Mouse (Mus musculus) heart, embryonic 14.5 days (tissue): ENCODE data around the gene Fblim1. TPM values are rescaled to one million over a fixed set of nuclear protein-coding genes. Genes with fewer than 3 reads are reported as not detected.
A peak's percentile ranks its signal among the peaks of the same experiment; 100 is the strongest.

ENCODE experiments used
- ATAC-seq: fragments of 200-750 bp; cut with Nextera tagmentation; 2 replicates; pipeline ENCODE4 v1.8.0; 2017; ENCODE audit warnings: low read depth, moderate TSS enrichment; ENCODE audit not compliant: insufficient number of reproducible peaks, insufficient read depth, low FRiP score
- H3K27ac ChIP-seq, 2 experiments: fragments of 200-500 bp in 1 of 2; fragments of 300-500 bp in 1 of 2; sonication (generic) in 1 of 2; replicated peaks in 1 of 2; 2 replicates each; pipeline ENCODE4 v1.5.1; 2012 to 2014; ENCODE audit warnings: low read depth in 2 of 2, low read length in 2 of 2, control low read depth in 1 of 2, mild to moderate bottlenecking in 1 of 2, mixed read lengths in 1 of 2; ENCODE audit not compliant: control insufficient read depth in 1 of 2, insufficient read depth in 1 of 2
- H3K27me3 ChIP-seq: fragments of 300-500 bp; sonication (generic); 2 replicates; pipeline ENCODE4 v1.6.1; 2014; ENCODE audit warnings: mild to moderate bottlenecking, low read length, control low read depth; ENCODE audit not compliant: control insufficient read depth, insufficient read depth
- H3K36me3 ChIP-seq: fragments of 300-500 bp; sonication (generic); 2 replicates; pipeline ENCODE4 v1.6.1; 2014; ENCODE audit warnings: mild to moderate bottlenecking, control low read depth, low read length, mixed read lengths; ENCODE audit not compliant: control insufficient read depth, insufficient read depth
- H3K4me1 ChIP-seq, 2 experiments: fragments of 200-500 bp in 1 of 2; fragments of 300-500 bp in 1 of 2; sonication (generic) in 1 of 2; 2 replicates each; pipeline ENCODE4 v1.6.1; 2012 to 2014; ENCODE audit warnings: low read length in 2 of 2, control low read depth in 1 of 2, mixed read lengths in 1 of 2; ENCODE audit not compliant: control insufficient read depth in 2 of 2, insufficient read depth in 2 of 2
- H3K4me2 ChIP-seq: fragments of 300-500 bp; sonication (generic); 2 replicates; pipeline ENCODE4 v1.6.1; 2014; ENCODE audit warnings: mild to moderate bottlenecking, low read length
- H3K4me3 ChIP-seq, 2 experiments: fragments of 200-500 bp in 1 of 2; fragments of 300-500 bp in 1 of 2; sonication (generic) in 1 of 2; 2 replicates each; pipeline ENCODE4 v1.5.1; 2012 to 2014; ENCODE audit warnings: low read length in 2 of 2, mild to moderate bottlenecking in 2 of 2, control low read depth in 1 of 2, low read depth in 1 of 2, moderate library complexity in 1 of 2; ENCODE audit not compliant: control insufficient read depth in 1 of 2, insufficient read depth in 1 of 2
- H3K9ac ChIP-seq: fragments of 300-500 bp; sonication (generic); 2 replicates; pipeline ENCODE4 v1.6.1; 2014; ENCODE audit warnings: mild to moderate bottlenecking, low read length
- H3K9me3 ChIP-seq: fragments of 300-500 bp; sonication (generic); 2 replicates; pipeline ENCODE4 v1.6.1; 2016; ENCODE audit warnings: low read length, control low read depth; ENCODE audit not compliant: control insufficient read depth
- WGBS: fragments of 180-500 bp; shearing (Covaris S2); extraction: QIAGEN DNeasy Blood & Tissue Kit; methylation state at CpG from one replicate; pipeline ENCODE4 v1.1.7; 2014; 5-methylcytosine and 5-hydroxymethylcytosine counted together
- polyA plus RNA-seq: library from polyadenylated mRNA; unstranded; fragments of >200 nt; fragmentation: Nextera tagmentation; extraction: Ambion mirVana; gene quantifications from 2 replicates; pipeline ENCODE4 v1.2.1, GENCODE M21; 2014

Fblim1 gene
- polyA plus RNA-seq, 1 experiment from 2014 or later = 45.7 TPM

DNA sequence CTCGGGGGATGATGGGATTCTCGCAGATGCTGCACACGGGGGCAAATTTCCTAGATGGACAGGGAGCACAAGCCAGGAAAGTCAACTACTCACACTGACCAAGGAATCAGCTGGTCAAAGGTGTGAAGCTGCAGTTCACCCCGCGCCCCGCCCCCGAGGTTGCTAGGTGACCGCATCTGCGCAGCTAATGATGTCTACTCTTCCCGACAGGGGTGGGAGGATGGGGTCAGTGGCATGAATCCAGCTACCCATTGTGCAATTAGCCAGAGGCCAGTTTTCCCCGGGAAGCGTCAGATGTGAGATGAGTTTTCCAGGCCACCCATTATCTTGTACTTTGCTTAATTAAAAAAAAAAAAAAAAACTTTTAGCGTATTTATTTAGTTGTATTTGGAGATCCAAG is 24.8 kb downstream of the Fblim1 start:
- Histone ChIP-seq H3K4me2 (no peak overlapping the region), H3K36me3 (peaks cover 88% of the 10 kb centered on the region), H3K9ac (no peak overlapping the region), H3K4me3 (no peak overlapping the region), H3K27ac (no peak overlapping the region), H3K4me1 (peaks cover 0 to 3% of the 10 kb centered on the region in 2 experiments; a peak in 1 of 4 replicates), H3K27me3 (no peaks in the 10 kb centered on the region), H3K9me3 (no peaks in the 10 kb centered on the region)
- WGBS = 87% methylated on average over 13 of the region's 13 CpGs
- no peak for ATAC-seq

DNA sequence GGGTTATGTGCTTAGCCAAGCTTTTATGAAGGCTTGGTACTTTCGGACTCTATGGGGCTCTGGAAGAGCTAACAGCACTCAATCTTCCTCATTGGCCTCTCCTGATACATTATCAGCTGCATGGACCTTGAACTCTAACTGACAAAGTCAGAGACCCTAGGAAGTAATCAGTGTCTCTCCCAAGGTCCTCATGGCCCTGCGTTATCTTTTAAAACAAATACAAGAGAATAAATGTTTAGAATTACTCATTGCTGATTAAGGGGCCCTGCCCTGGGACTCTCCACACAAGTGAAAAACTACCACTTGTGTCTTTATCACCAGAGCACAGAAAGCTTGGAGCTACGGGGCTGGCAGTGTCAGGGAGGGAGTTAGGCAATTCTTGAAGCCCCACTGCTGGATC is 27.1 kb downstream of the Fblim1 start:
- no peak for ATAC-seq
- H3K4me2 ChIP-seq = no peak overlapping the region
- H3K4me3 ChIP-seq = no peak overlapping the region
- peaks cover 72% of the 10 kb centered on the region for H3K36me3 ChIP-seq
- H3K4me1 ChIP-seq = peaks cover 5 to 9% of the 10 kb centered on the region in 2 experiments; a peak in 3 of 4 replicates
- no peak overlapping the region for H3K9ac ChIP-seq
- peak overlapping the region in 1 of 2 experiments; percentile 47; a peak in 1 of 4 replicates for H3K27ac ChIP-seq
- H3K9me3 ChIP-seq = no peaks in the 10 kb centered on the region
- H3K27me3 ChIP-seq = no peaks in the 10 kb centered on the region
- 24% methylated on average over 3 of the region's 3 CpGs for WGBS

GRCm38 (mm10) chr4:141576877-141577276 is 29.0 kb downstream of the Fblim1 start:
- H3K9ac ChIP-seq = no peak overlapping the region
- ATAC-seq = no peak
- peaks cover 8 to 17% of the 10 kb centered on the region in 2 experiments; a peak in 3 of 4 replicates for H3K4me1 ChIP-seq
- H3K4me2 ChIP-seq = no peak overlapping the region
- H3K9me3 ChIP-seq = no peaks in the 10 kb centered on the region
- peaks cover 52% of the 10 kb centered on the region for H3K36me3 ChIP-seq
- H3K4me3 ChIP-seq = no peak overlapping the region
- no peak overlapping the region for H3K27ac ChIP-seq
- WGBS = 94% methylated on average over 7 of the region's 7 CpGs
- no peaks in the 10 kb centered on the region for H3K27me3 ChIP-seq

DNA sequence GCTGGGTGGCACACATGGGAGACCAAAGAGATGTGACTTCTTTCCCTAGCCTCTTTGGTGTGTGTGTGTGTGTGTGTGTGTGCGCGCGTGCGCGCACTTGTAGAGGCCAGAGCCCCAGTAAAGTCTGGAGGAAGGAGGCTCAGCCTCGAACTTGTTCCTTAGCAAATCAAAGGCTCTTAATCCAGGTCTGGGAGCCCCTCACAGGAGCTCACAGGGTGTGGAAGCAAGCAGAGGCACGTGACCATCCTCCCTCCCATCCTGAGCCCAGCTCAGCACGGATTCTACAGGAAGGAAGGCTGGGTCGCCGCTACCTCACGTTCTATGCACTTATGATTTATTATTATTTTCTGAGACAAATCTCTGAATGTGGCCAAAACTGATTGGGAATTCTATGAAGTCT is 29.5 kb downstream of the Fblim1 start:
- Histone ChIP-seq H3K9ac (no peak overlapping the region), H3K4me2 (no peak overlapping the region), H3K4me3 (no peak overlapping the region), H3K36me3 (peaks cover 49% of the 10 kb centered on the region), H3K27me3 (no peaks in the 10 kb centered on the region), H3K4me1 (peaks cover 8 to 17% of the 10 kb centered on the region in 2 experiments; a peak in 3 of 4 replicates), H3K27ac (no peak overlapping the region), H3K9me3 (no peaks in the 10 kb centered on the region)
- WGBS = 80% methylated on average over 11 of the region's 11 CpGs
- ATAC-seq = no peak

DNA sequence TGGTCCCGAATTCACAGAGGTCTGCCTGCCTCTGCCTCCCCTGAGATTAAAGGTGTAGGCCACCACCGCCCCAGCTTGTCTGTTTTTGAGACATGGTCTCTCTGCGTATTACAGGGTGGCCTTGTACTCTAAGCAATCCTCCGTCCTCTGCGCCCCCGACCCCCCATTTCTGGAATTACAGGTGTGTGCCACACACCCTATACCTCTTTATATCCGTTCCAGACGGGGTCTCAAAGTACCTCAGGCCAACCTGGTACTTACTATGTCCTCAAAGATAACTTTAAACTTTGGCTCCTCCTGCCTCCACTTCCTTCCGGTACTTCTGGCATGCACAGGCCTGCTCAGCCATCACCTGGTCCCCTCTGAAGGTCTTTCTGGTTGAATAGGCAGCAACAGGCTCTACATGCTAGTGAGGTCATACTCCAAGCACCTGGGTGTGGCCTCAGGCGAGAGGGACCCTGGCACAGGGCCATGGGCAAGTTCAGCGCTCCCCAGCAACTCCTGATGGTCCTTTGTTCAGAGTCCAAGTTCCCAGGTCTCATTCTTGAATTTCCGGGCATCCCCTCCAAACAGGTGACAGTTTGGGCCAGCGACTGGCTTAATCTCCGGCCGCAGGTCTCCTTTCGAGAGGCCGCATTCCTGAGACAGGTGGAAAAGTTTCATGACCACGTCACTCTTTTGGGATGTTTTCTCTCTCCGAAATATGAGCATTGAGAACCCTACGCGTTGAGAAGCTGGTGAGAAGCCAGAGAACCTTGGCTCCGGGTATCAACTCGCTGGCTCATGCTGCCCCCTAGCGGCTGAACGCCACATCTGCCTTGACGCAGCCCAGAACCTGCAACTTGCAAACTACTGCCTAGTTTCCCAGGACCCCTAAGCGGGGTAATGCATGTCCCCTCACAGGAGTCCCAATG is 30.9 kb downstream of the Fblim1 start:
- H3K36me3 ChIP-seq = peaks cover 35% of the 10 kb centered on the region
- no peak overlapping the region for H3K27ac ChIP-seq
- no peaks in the 10 kb centered on the region for H3K9me3 ChIP-seq
- 34% methylated on average over 27 of the region's 27 CpGs for WGBS
- H3K4me3 ChIP-seq = peak overlapping the region in 1 of 2 experiments; percentile 13; a peak in 1 of 4 replicates
- no peaks in the 10 kb centered on the region for H3K27me3 ChIP-seq
- H3K4me1 ChIP-seq = peaks cover 11 to 27% of the 10 kb centered on the region in 2 experiments
- 0 out of 2 replicates have a peak, but pooled peaks have one; percentile 20 for ATAC-seq
- H3K4me2 ChIP-seq = peak overlapping the region; percentile 56
- peak overlapping the region; percentile 35 for H3K9ac ChIP-seq

- 33% methylated on average over 6 of the region's 6 CpGs for WGBS
- H3K4me3 ChIP-seq = no peak overlapping the region
- H3K27ac ChIP-seq = 0 out of 4 replicates have a peak overlapping the region, but pooled peaks of 1 of the 2 experiments have one; percentile 17
- peaks cover 21% of the 10 kb centered on the region for H3K36me3 ChIP-seq
- no peaks in the 10 kb centered on the region for H3K9me3 ChIP-seq
- no peak for ATAC-seq
- H3K4me1 ChIP-seq = peaks cover 11 to 25% of the 10 kb centered on the region in 2 experiments
- no peak overlapping the region for H3K4me2 ChIP-seq
- H3K9ac ChIP-seq = 0 out of 2 replicates have a peak overlapping the region, but pooled peaks have one; percentile 34
- no peaks in the 10 kb centered on the region for H3K27me3 ChIP-seq
Observed at GRCm38 (mm10) chr4:141573359-141573966, 32.4 kb downstream of the Fblim1 start.

DNA sequence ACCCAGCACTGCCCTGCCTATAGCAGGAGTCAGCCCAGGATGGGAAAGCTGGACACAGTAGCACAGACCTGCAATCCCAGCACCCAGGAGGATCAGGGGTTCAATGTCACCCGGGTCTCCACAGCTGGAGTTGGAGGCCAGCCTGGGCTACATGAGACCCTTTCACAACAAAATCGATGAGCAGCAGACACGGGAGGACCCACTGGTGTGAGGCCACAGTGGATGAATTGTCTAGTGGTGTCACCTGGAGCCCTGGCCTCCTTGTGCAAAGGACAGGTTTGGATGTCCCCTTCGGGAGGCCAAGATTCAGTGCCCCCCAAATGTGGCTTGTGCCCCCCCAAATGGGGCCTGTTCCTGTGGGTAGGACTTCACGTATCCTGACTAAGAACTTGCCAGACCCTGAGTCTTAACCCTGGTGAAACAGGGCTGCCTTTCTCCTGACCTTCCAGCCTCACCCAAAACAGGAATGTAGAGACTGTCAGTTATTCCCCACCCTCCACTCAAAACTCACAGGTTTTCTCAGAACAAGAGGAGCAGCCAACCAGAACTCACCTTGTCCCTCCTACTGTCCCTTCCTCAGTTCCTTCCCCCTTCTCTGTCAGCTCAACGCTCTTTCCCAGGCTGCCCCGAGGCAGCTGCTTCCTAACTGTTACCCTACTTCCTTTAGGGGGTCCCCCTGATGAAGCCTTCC is 33.1 kb downstream of the Fblim1 start:
- Histone ChIP-seq H3K9me3 (no peaks in the 10 kb centered on the region), H3K9ac (no peak overlapping the region), H3K27me3 (no peaks in the 10 kb centered on the region), H3K36me3 (peaks cover 15% of the 10 kb centered on the region), H3K4me2 (no peak overlapping the region), H3K4me1 (peaks cover 11 to 25% of the 10 kb centered on the region in 2 experiments), H3K4me3 (no peak overlapping the region), H3K27ac (no peak overlapping the region)
- no peak for ATAC-seq
- 73% methylated on average over 7 of the region's 7 CpGs for WGBS
